Mouse (Mus musculus): ENCODE measurements around the gene Tmem43. TPM values are rescaled to one million over a fixed set of nuclear protein-coding genes. Genes with fewer than 3 reads are reported as not detected.
"Not testable (repeated sequence)": the region's sequence is repeated elsewhere in the genome, so short reads cannot be mapped to it uniquely, and the experiment has no call there.

Gene Tmem43
- 10 to 100 TPM; 25.9 to 27.4 TPM for total RNA-seq (2021)
- long read RNA-seq, transcript Tmem43-201 (12 exons, 2,903 nt): major isoform, 31 of 37 reads
- long read RNA-seq, partial matches to known transcripts: 5 of 37 reads
- long read RNA-seq, other reads (novel, unspliced or antisense): 1 of 37 reads

- peak; percentile 98 to 100 for DNase-seq (ENCODE audit: low spot score in 2 of 2)
Observed at GRCm38 (mm10) chr6:91472868-91473804, at the start of gene Tmem43, which contains the start of gene Chchd4. Gene Tmem43 (plus strand): TSS chr6:91473703. Gene Chchd4 (minus strand): TSS chr6:91473546.

DNA sequence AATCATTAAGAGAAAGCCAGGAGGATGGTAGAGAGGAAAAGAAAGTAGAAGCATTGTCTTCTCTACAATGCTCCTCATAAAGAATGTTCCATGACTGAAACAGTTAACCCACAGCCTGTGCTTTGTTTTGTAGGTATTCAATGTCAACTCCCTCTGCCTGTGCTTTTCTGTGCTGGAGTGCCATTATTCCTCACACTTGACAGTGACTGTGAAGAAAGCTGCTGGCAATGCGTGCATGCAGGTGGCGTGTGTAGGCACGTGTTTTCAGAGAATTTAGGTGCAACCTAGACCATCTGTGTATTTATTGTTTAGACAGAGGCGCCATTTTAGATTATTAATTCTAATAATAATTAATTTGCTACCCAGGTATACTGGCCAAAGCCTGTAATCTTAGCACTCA lies 49.4 kb upstream of the Tmem43 start:
- no peak for DNase-seq (ENCODE audit: low spot score in 2 of 2)

DNA sequence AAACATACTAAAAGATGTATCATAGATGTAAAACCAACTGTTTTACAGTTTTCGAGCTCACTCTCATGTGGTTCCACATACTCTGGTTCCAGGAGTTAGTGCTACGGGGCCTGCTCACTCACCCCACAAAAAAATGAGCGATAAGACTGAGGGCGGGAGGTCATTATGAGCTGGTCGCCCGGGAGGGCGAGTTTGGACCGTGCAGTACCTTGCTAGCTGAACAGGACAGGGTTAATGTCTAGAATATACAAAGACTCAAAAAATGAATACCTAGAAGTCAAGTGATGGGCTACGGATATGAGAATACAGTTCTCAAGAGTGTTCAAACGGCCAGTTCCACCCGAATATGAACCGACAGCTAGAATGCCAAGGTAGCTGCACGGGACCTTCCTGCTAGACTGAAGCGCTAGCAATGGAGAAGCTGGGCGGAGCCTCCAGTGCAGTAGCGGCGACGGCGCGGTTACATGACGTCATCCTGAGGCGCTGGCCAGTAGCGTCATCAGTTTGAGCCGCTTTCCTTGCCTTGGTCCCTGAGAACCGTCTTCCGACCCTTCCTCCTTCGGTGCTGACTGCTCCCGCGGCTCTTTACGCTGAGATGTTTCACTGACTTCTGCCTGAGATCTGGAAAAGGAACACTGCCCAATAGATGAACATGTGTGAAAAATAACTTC lies 32.9 kb upstream of the Tmem43 start:
- peak; percentile 95 to 99 for DNase-seq (ENCODE audit: low spot score in 2 of 2)

- peak in 1 of 2 experiments; percentile 7 for DNase-seq (ENCODE audit: low spot score in 2 of 2)
Observed at GRCm38 (mm10) chr6:91441145-91441662, 32.3 kb upstream of the Tmem43 start.

- DNase-seq (ENCODE audit: low spot score in 2 of 2): no peak
Observed at GRCm38 (mm10) chr6:91445316-91445715, 28.2 kb upstream of the Tmem43 start.

DNA sequence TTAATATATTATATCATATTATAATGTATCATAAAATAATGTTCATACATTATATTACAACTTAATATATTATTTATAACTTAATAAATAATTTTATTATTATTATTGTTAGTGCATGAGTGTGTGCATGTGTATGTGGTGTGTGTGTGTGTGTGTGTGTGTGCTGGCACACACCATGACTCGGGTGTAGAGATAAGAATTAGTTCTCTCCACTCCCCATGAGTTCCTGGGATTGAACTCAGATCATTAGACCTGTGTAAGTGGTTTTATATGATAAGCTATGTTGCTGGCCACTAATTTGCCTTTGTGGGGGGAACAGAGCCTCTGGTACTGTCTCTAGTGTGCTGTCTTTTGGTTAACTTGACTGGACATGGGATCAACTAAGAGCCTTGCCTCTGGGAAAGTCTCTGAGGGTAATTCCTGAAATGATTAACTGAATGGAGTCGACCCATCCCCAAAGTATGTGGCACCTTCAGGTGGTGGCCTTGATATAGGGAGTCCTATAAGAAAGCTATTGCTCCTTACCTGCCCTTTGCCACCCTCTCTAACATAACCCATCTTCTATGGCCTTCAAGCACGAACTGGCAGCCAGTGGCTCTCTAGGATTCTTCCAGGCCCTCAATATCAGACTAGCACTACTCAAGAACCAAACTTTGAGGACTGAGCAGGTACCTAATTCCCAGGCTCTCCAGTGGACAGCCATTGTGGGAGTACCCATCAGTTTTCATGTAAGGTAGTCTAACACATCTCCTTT lies 23.9 kb upstream of the Tmem43 start:
- DNase-seq (ENCODE audit: low spot score in 2 of 2): no peak

GRCm38 (mm10) chr6:91452056-91452455 lies 21.4 kb upstream of the Tmem43 start:
- no peak for DNase-seq (ENCODE audit: low spot score in 2 of 2)

DNA sequence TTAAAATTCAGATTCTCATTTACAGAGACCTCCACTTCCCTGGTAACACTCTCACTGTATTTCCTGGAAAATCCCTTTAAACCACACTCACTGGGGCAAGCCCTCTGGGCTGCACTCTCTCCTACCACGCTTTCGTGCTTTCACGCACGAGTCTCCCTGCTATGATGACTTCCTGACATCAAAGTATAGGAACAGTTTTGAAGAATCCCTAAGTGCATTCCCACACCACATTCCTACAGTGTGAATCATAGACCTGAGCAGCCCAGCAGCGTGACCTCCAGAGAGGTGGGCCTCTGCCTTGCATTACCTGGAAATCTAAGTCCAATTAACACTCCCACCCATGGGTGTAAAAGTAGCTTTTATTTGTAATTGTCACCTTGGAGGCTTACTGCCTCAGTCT lies 19.0 kb upstream of the Tmem43 start:
- DNase-seq (ENCODE audit: low spot score in 2 of 2): no peak

DNA sequence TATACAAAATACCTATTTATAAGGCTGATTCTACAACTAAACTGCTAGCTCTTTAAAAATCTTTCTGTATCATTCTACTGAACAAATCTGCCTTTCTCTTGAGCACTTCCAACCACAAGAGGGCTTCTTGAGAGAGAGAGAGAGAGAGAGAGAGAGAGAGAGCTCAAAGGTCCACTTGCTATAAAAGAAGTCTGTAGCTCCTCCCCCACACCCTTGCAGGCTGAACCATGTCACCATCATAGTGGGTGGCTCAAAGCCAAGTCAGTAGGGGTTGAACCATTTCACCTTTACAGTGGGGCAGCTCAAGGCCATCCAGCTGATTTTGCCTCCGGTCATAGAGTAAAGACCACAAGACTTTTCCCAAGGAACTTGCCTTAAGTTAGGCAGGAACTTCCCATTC lies 14.0 kb upstream of the Tmem43 start:
- DNase-seq (ENCODE audit: low spot score in 2 of 2): no peak

DNA sequence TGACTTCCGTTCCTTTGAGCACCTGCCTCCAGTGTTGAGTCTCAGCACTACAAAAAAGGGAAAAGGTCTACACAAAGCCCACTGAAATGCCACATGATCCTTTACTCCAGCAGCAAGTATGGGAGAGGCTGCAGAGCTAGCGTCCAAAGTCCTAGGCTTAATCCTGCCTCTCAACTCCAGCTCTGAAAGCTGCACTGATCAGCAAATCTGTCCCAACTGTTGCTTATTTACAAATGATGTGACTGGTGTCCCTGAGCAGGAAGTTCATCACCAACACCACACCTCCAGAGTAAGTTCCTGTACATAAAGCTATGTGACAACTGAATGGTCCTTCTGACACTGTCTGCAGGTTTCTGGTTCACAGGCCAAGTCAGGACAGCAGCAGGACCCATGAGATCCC lies 7.7 kb upstream of the Tmem43 start:
- no peak for DNase-seq (ENCODE audit: low spot score in 2 of 2)

DNA sequence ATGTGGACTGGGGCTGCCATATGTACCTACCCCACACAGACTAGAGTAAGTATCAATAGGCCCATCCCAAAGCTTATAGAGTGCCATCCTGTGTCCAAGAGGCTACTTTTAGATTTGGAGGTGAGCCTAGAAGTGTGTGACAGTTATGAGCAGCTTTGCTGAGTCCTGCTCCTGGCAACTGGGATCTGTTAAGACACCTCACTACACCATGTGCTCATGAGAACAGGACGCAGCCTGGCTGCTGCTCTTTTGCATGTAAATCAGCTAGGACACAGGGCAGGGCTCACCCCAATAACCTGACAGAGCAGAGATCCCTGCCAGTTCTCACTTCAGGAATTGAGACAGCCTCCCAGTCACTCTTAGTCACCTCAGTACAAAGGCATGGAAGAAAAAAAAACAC lies 6.4 kb upstream of the Tmem43 start:
- DNase-seq (ENCODE audit: low spot score in 2 of 2): no peak

DNA sequence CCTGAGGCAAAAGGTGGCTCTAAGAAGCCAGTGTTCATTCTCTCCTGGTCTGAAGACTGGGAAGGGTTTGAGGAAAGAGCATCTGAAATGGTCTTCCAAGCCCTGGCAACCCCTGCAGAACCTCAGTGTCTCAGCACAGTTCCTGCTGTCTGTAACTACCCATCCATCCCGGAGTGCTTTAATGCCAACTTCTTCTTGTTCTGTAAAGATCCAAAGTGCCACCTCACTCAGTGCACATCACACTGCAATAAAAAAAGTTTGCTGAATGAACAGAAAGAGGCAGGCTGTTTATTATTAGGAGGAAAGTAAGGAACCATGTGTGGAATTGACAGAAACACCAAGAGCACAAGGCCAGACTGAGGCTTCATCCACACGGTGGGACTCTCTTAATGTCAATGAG lies 2.8 kb upstream of the Tmem43 start:
- no peak for DNase-seq (ENCODE audit: low spot score in 2 of 2)

DNA sequence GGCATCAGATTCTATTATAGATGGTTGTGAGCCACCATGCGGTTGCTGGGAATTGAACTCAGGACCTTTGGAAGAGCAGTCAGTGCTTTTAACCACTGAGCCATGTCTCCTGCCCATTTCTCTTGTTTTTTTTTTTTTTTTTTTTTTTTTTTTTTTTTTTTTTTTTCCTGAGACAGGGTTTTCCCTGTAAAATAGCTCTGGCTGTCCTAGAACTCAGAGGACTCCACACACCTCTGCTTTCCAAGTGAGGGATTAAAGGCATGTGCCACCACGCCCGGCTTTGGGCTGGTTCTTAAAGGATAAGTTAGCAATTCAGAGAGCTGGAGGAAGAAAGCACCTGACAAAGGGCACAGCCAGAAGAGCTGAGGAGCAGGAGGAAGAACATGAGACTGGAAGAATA lies 2.1 kb upstream of the Tmem43 start:
- DNase-seq (ENCODE audit: low spot score in 2 of 2): not testable (repeated sequence)

GRCm38 (mm10) chr6:91472319-91472718 lies 1.2 kb upstream of the Tmem43 start:
- DNase-seq (ENCODE audit: low spot score in 2 of 2): no peak

GRCm38 (mm10) chr6:91473805-91474440 lies 420 bp downstream of the Tmem43 start:
- no peak for DNase-seq (ENCODE audit: low spot score in 2 of 2)

- DNase-seq (ENCODE audit: low spot score in 2 of 2): no peak
Observed at GRCm38 (mm10) chr6:91474441-91475190, 1.1 kb downstream of the Tmem43 start.

GRCm38 (mm10) chr6:91476541-91476940 lies 3.0 kb downstream of the Tmem43 start:
- DNase-seq (ENCODE audit: low spot score in 2 of 2): no peak

GRCm38 (mm10) chr6:91483371-91483770 lies 9.9 kb downstream of the Tmem43 start:
- no peak for DNase-seq (ENCODE audit: low spot score in 2 of 2)

- DNase-seq (ENCODE audit: low spot score in 2 of 2): no peak
Observed at GRCm38 (mm10) chr6:91486736-91487453, 13.4 kb downstream of the Tmem43 start.
